Mouse (Mus musculus) kidney, postnatal 25 days (tissue): ENCODE data around the gene Svop.

Experiments
- DNase-seq, 2 experiments: peaks; one replicate each; pipeline ENCODE4 v3.0.0; 2021; ENCODE audit warnings: mixed read lengths in 2 of 2

Gene Svop

GRCm38 (mm10) chr5:114102807-114103206 is 11.4 kb upstream of the Svop start:
- DNase-seq = no peak

GRCm38 (mm10) chr5:114101873-114102272 is 10.5 kb upstream of the Svop start:
- no peak for DNase-seq

- no peak for DNase-seq
These were observed 9.2 kb upstream of the Svop start for GRCm38 (mm10) chr5:114100390-114101099.

GRCm38 (mm10) chr5:114099709-114100389 is 8.5 kb upstream of the Svop start:
- peak; percentile 91 to 94 for DNase-seq

- DNase-seq = no peak
These were observed 853 bp downstream of the Svop start for GRCm38 (mm10) chr5:114090421-114091013.

GRCm38 (mm10) chr5:114087875-114088480 is 3.4 kb downstream of the Svop start:
- DNase-seq = no peak

GRCm38 (mm10) chr5:114085501-114085900 is 5.9 kb downstream of the Svop start:
- DNase-seq = no peak

- no peak for DNase-seq
These were observed 14.4 kb downstream of the Svop start for GRCm38 (mm10) chr5:114077009-114077408.

- no peak for DNase-seq
These were observed 19.1 kb downstream of the Svop start for GRCm38 (mm10) chr5:114072262-114072661.

- DNase-seq = no peak
These were observed 20.5 kb downstream of the Svop start for GRCm38 (mm10) chr5:114070858-114071257.

GRCm38 (mm10) chr5:114067982-114068381 is 23.4 kb downstream of the Svop start:
- DNase-seq = no peak

GRCm38 (mm10) chr5:114067543-114067942 is 23.8 kb downstream of the Svop start:
- DNase-seq = no peak

- no peak for DNase-seq
These were observed 24.8 kb downstream of the Svop start for GRCm38 (mm10) chr5:114066601-114067000.

- no peak for DNase-seq
These were observed 26.2 kb downstream of the Svop start, which contains the start of gene Usp30 for GRCm38 (mm10) chr5:114065161-114065560. Usp30 (plus strand) TSS chr5:114065461.

GRCm38 (mm10) chr5:114063958-114064357 is 27.4 kb downstream of the Svop start:
- DNase-seq = no peak

GRCm38 (mm10) chr5:114061675-114062074 is 29.7 kb downstream of the Svop start:
- no peak for DNase-seq

- no peak for DNase-seq
These were observed 34.1 kb downstream of the Svop start for GRCm38 (mm10) chr5:114057129-114057731.

GRCm38 (mm10) chr5:114052246-114052761 is 39.1 kb downstream of the Svop start:
- peak; percentile 83 to 86 for DNase-seq

- DNase-seq = no peak
These were observed 42.5 kb downstream of the Svop start for GRCm38 (mm10) chr5:114048731-114049308.

- DNase-seq = no peak
These were observed 44.2 kb downstream of the Svop start for GRCm38 (mm10) chr5:114047182-114047581.

- no peak for DNase-seq
These were observed 44.8 kb downstream of the Svop start for GRCm38 (mm10) chr5:114046604-114047003.

GRCm38 (mm10) chr5:114046151-114046550 is 45.2 kb downstream of the Svop start:
- no peak for DNase-seq
